Mouse (Mus musculus) lung, adult 2 months (tissue): ENCODE data around the gene Irak4.

Experiments
- CTCF ChIP-seq: fragments of 200-500 bp; IDR thresholded peaks from 2 replicates; pipeline ENCODE4 v1.5.1; 2011; ENCODE audit warnings: mild to moderate bottlenecking, low read length, control low read depth; ENCODE audit not compliant: insufficient read depth
- POLR2A ChIP-seq: fragments of 200-500 bp; IDR thresholded peaks from 2 replicates; pipeline ENCODE4 v1.6.1; 2011; ENCODE audit warnings: low read depth, mild to moderate bottlenecking, control low read depth, low read length, borderline replicate concordance; ENCODE audit errors: extremely low read depth

- TF ChIP-seq CTCF (no peak), POLR2A (no peak)
Measured at GRCm38 (mm10) chr15:94494445-94494844, 49.0 kb upstream of the Irak4 start.
